In the genomic region with DNA sequence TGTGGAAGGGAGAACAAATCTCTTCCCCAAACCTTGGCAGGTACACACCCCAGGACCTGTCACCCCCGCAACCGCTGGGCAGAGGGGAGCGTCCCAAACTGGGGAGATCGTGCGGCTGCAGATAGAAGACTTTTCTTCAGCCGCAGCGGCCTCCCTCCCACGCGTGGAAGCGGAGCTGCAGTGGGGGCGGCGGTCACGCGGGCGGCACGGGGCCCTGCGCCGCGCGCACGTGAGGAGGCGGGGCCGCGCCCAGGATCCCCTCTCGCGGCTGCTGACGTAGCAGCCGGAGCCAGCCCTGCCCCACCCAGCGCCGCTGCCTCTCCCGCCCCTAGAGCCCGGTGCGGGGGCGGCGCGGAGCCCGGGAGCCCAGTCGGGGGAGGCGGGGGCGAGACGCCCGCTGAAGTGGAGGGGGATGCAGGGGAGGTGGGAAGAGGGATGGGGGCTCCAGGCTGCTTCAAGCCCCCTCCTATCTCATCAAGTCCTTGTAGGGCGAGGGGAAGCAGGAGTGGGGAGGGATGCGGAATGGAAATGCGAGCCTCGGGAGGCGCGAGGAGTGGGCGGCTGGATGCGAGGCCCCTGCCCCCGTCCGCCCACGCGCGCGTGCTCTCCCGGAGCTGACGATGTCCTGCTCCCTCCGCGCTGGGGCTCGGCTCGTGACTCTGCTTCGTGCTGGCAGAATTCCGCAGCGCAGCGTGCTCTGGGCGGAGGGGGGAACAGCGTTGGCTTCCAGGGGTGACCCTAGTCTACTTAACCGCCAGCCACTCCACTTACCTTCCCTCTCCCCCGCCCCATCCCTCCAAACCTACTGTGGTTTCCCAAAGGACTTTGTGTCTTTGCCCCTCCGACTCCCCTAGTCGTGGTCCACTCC, we compare ENCODE assay signal across 8 mouse cellular contexts.
A peak's percentile ranks its signal among the peaks of the same experiment; 100 is the strongest.
DNase-seq lines count a peak whose midpoint lies in the region; ATAC-seq and TF ChIP-seq lines count a peak whose summit lies in the region.

No protein-coding gene starts in this region.

- H3K27me3 ChIP-seq in forebrain, embryonic 14.5 days (replicated peaks; ENCODE audit: control insufficient read depth, insufficient read depth, low read length): no peaks in the 10 kb centered on the region
- peaks cover 26% of the 10 kb centered on the region for H3K27me3 ChIP-seq in liver, embryonic 16.5 days (ENCODE audit: control insufficient read depth, insufficient read depth, low read depth, low read length)
- H3K27me3 ChIP-seq in neural tube, embryonic 13.5 days: peaks cover 27% of the 10 kb centered on the region
- H3K27me3 ChIP-seq in testis, adult 2 months (ENCODE audit: control insufficient read depth, insufficient read depth, low read length): no peaks in the 10 kb centered on the region

- no peak for TF ChIP-seq POLR2A in testis, adult 2 months (IDR thresholded peaks at IDR 0.05; ENCODE audit: control insufficient read depth, low read depth, low read length)

- H3K4me3 ChIP-seq in forebrain, embryonic 14.5 days (ENCODE audit: low read depth, low read length): peak overlapping the region; percentile 58
- H3K4me3 ChIP-seq in liver, embryonic 16.5 days (ENCODE audit: low read depth, low read length): peak overlapping the region; percentile 51
- H3K4me3 ChIP-seq in neural tube, embryonic 13.5 days: peak overlapping the region; percentile 57
- H3K4me3 ChIP-seq in testis, adult 2 months (ENCODE audit: control insufficient read depth, low read depth, low read length): peak overlapping the region; percentile 55

- peak; percentile 37 for DNase-seq in c-Kit-positive CD71-positive TER-119-negative erythroid progenitor cells, embryonic 14.5 days (ENCODE audit: low read depth)
- peak; percentile 87 for DNase-seq in forebrain, embryonic 14.5 days (ENCODE audit: low spot score)
- DNase-seq in heart, postnatal 14 days: peak; percentile 83
- peak; percentile 87 for DNase-seq in layer of hippocampus, adult 11-12 months (ENCODE audit: low spot score)

- WGBS in forebrain, embryonic 14.5 days: 0% methylated on average over 54 of the region's 72 CpGs
- WGBS in liver, embryonic 16.5 days (ENCODE audit: insufficient replicate concordance): 1% methylated on average over 70 of the region's 72 CpGs
- WGBS in neural tube, embryonic 13.5 days: under 1% methylated on average over 70 of the region's 72 CpGs

- intact Hi-C loops in heart, postnatal 14 days (cut with DNase I): no loop called here

- peaks cover 4% of the 10 kb centered on the region; the same call in 1 of the 2 replicates for H3K4me1 ChIP-seq in forebrain, embryonic 14.5 days (ENCODE audit: control insufficient read depth, insufficient read depth, low read length)
- H3K4me1 ChIP-seq in liver, embryonic 16.5 days (ENCODE audit: control insufficient read depth, low read depth, low read length): peaks cover 4% of the 10 kb centered on the region
- peaks cover 13% of the 10 kb centered on the region; the same call in 1 of the 2 replicates for H3K4me1 ChIP-seq in neural tube, embryonic 13.5 days (replicated peaks)
- H3K4me1 ChIP-seq in testis, adult 2 months (ENCODE audit: control insufficient read depth, insufficient read depth, low read length): peaks cover 10% of the 10 kb centered on the region

- H3K9ac ChIP-seq in forebrain, embryonic 14.5 days (ENCODE audit: low read length): peak overlapping the region; percentile 79
- no peak overlapping the region; the same call in 1 of the 2 replicates for H3K9ac ChIP-seq in liver, embryonic 16.5 days (ENCODE audit: low read depth, low read length)
- peak overlapping the region; percentile 82 for H3K9ac ChIP-seq in neural tube, embryonic 13.5 days

- ATAC-seq in CD4-positive, CD25-positive, alpha-beta regulatory T cell, adult 4 months: peak; percentile 79
- ATAC-seq in forebrain, embryonic 14.5 days: peak; percentile 91
- peak; percentile 74 for ATAC-seq in liver, embryonic 16.5 days (ENCODE audit: low read depth)
- ATAC-seq in neural tube, embryonic 13.5 days (ENCODE audit: low read depth): peak; percentile 92

- H3K27ac ChIP-seq in forebrain, embryonic 14.5 days (ENCODE audit: low read depth, low read length): peak overlapping the region; percentile 70; the same call in 1 of the 2 replicates
- H3K27ac ChIP-seq in liver, embryonic 16.5 days (ENCODE audit: low read length): no peak overlapping the region
- H3K27ac ChIP-seq in neural tube, embryonic 13.5 days (replicated peaks): peak overlapping the region; percentile 71
- H3K27ac ChIP-seq in testis, adult 2 months (ENCODE audit: control insufficient read depth, insufficient read depth, low read depth, low read length): no peak overlapping the region

- H3K36me3 ChIP-seq in forebrain, embryonic 14.5 days (ENCODE audit: control insufficient read depth, insufficient read depth, low read length): no peaks in the 10 kb centered on the region
- H3K36me3 ChIP-seq in liver, embryonic 16.5 days (ENCODE audit: control insufficient read depth, insufficient read depth): no peaks in the 10 kb centered on the region
- H3K36me3 ChIP-seq in neural tube, embryonic 13.5 days: no peaks in the 10 kb centered on the region
- H3K36me3 ChIP-seq in testis, adult 2 months (ENCODE audit: control insufficient read depth, insufficient read depth, low read length): no peaks in the 10 kb centered on the region

- H3K9me3 ChIP-seq in forebrain, embryonic 14.5 days (replicated peaks; ENCODE audit: control insufficient read depth, low read length): no peaks in the 10 kb centered on the region
- H3K9me3 ChIP-seq in liver, embryonic 16.5 days (replicated peaks; ENCODE audit: control insufficient read depth, low read length): no peaks in the 10 kb centered on the region
- no peaks in the 10 kb centered on the region for H3K9me3 ChIP-seq in neural tube, embryonic 13.5 days

- H3K4me2 ChIP-seq in forebrain, embryonic 14.5 days (ENCODE audit: low read length): peak overlapping the region; percentile 91
- peak overlapping the region; percentile 73 for H3K4me2 ChIP-seq in liver, embryonic 16.5 days (ENCODE audit: low read depth, low read length)
- H3K4me2 ChIP-seq in neural tube, embryonic 13.5 days: peak overlapping the region; percentile 93

- TF ChIP-seq CTCF in testis, adult 2 months (IDR thresholded peaks at IDR 0.05; ENCODE audit: control insufficient read depth, insufficient read depth, insufficient replicate concordance, low read depth, low read length): no peak

Comparison
In these comparisons a context has a peak if more than half of its experiments do, and no peak if none do; other contexts are left out.
1. DNase-seq: peak in every context shown above with its lines; median percentile 87 in forebrain, embryonic 14.5 days; 87 in layer of hippocampus, adult 11-12 months; 83 in heart, postnatal 14 days; 37 in c-Kit-positive CD71-positive TER-119-negative erythroid progenitor cells, embryonic 14.5 days.
2. H3K27ac ChIP-seq: peak in forebrain, embryonic 14.5 days (single experiment) and neural tube, embryonic 13.5 days (single experiment); none in liver, embryonic 16.5 days (single experiment) and testis, adult 2 months (single experiment).
3. Peak in every context shown above with its lines, with median percentiles within 50 percentile points of each other: ATAC-seq, H3K4me2 ChIP-seq and H3K4me3 ChIP-seq.